Mouse (Mus musculus) forebrain, embryonic 16.5 days (tissue): ENCODE results near the gene Usp17la. TPM values are rescaled to one million over a fixed set of nuclear protein-coding genes. Genes with fewer than 3 reads are reported as not detected.
"Not testable (repeated sequence)": the region's sequence is repeated elsewhere in the genome, so short reads cannot be mapped to it uniquely, and the experiment has no call there.

ENCODE experiments used
- ATAC-seq: fragments of 200-750 bp; cut with Nextera tagmentation; 2 replicates; pipeline ENCODE4 v1.8.0; 2017; ENCODE audit warnings: mild to moderate bottlenecking, moderate library complexity
- H3K27ac ChIP-seq: fragments of 300-500 bp; sonication (generic); 2 replicates; pipeline ENCODE4 v1.5.1; 2014; ENCODE audit warnings: low read length, control low read depth
- H3K27me3 ChIP-seq: fragments of 300-500 bp; sonication (generic); replicated peaks from 2 replicates; pipeline ENCODE4 v1.6.1; 2014; ENCODE audit warnings: low read length; ENCODE audit not compliant: control insufficient read depth, insufficient read depth
- H3K36me3 ChIP-seq: fragments of 300-500 bp; sonication (generic); 2 replicates; pipeline ENCODE4 v1.6.1; 2014; ENCODE audit not compliant: control insufficient read depth, insufficient read depth
- H3K4me1 ChIP-seq: fragments of 300-500 bp; sonication (generic); replicated peaks from 2 replicates; pipeline ENCODE4 v1.6.1; 2014; ENCODE audit warnings: low read length; ENCODE audit not compliant: control insufficient read depth, insufficient read depth
- H3K4me2 ChIP-seq: fragments of 300-500 bp; sonication (generic); 2 replicates; pipeline ENCODE4 v1.6.1; 2014; ENCODE audit warnings: mild to moderate bottlenecking, low read length, control low read depth
- H3K4me3 ChIP-seq: fragments of 300-500 bp; sonication (generic); replicated peaks from 2 replicates; pipeline ENCODE4 v1.5.1; 2014; ENCODE audit warnings: mild to moderate bottlenecking, low read length, control low read depth
- H3K9ac ChIP-seq: fragments of 300-500 bp; sonication (generic); replicated peaks from 2 replicates; pipeline ENCODE4 v1.6.1; 2014; ENCODE audit warnings: low read depth, low read length, control low read depth
- H3K9me3 ChIP-seq: fragments of 300-500 bp; sonication (generic); 2 replicates; pipeline ENCODE4 v1.6.1; 2016; ENCODE audit warnings: low read length; ENCODE audit not compliant: control insufficient read depth
- WGBS: fragments of 180-500 bp; shearing (Covaris S2); extraction: QIAGEN DNeasy Blood & Tissue Kit; methylation state at CpG from one replicate; pipeline ENCODE4 v1.1.7; 2014; 5-methylcytosine and 5-hydroxymethylcytosine counted together
- polyA plus RNA-seq: library from polyadenylated mRNA; unstranded; fragments of >200 nt; fragmentation: Nextera tagmentation; extraction: Ambion mirVana; gene quantifications from 2 replicates; pipeline ENCODE4 v1.2.1, GENCODE M21; 2015

Usp17la gene
- not detected in 2 replicates for polyA plus RNA-seq

DNA sequence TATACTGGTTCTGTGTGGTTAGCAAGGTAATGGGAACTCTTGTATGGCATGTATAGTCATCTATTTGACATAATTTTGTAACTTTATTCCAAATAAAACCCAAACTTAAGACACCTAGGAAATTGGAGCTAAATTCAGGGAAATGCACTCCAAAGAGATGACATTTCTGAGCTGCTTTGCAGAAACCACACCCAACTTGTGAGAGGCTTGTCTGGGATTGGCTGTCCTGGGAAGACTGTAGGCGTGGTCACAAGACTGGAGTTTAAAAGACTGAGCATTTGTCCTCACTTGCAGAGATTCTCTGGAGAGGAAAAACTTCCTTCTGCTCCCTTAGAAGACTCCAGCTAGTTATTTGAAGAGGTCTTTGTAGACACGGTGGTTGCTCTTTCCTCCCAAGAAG, at the start of gene Usp17la:
Usp17la (plus strand) TSS at position 301 of the 400 bp plus-strand sequence.
- H3K9ac ChIP-seq, H3K9me3 ChIP-seq, ATAC-seq, H3K27ac ChIP-seq, H3K36me3 ChIP-seq, H3K27me3 ChIP-seq, H3K4me1 ChIP-seq, H3K4me3 ChIP-seq, H3K4me2 ChIP-seq: not testable (repeated sequence)
- 74% methylated on average over 2 of the region's 2 CpGs for WGBS

DNA sequence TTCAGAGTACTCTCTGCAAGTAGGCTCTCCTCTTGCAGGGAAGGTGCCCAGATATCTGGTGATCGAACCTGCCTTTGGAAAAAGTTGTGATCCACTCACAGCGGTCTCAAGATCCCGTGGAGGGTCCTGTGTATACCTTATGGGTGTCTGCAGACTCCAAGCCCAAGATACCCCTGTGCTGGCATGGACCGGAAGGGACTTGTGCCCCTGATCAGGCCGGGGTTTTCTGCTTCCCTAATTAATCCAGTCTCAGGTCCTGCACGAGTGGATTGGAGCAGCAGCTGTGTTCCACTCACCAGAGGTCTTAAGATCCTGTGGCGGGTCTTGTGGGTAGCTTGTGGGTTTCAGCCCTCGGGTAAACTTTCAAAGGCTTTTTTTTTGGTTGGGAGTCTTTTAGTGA, 46.5 kb upstream of the Usp17la start:
- not testable (repeated sequence) for H3K4me3 ChIP-seq, ATAC-seq, H3K36me3 ChIP-seq, H3K27ac ChIP-seq, H3K27me3 ChIP-seq, H3K9me3 ChIP-seq, H3K4me2 ChIP-seq, H3K4me1 ChIP-seq, H3K9ac ChIP-seq
- 87% methylated on average over 8 of the region's 8 CpGs for WGBS

DNA sequence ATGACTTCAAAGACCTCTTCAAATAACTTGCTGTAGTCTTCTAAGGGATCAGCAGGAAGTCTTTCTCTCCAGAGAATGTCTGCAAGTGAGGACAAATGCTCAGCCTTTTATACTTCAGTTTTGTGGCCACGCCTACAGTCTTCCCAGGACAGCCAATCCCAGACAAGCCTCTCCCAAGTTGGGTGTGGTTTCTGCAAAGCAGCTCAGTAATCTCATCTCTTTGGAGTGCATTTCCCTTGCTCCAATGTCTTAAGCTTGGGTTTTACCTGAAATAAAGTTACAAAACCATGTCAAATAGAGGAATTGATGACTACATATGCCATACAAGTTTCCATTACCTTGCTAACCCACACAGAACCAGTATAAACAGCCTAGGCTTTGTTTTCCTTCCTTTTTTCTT, 14.3 kb upstream of the Usp17la start, which contains the start of gene Usp17lb:
Usp17lb (minus strand) TSS at position 101 of the 400 bp plus-strand sequence.
- ATAC-seq = no peak
- H3K4me1 ChIP-seq = no peaks in the 10 kb centered on the region
- no peak within 1 kb of the TSS for H3K4me3 ChIP-seq
- H3K4me2 ChIP-seq = no peak within 1 kb of the TSS
- no peaks in the 10 kb centered on the region for H3K9me3 ChIP-seq
- H3K36me3 ChIP-seq = no peaks in the 10 kb centered on the region
- no peak within 1 kb of the TSS for H3K27ac ChIP-seq
- no peak within 1 kb of the TSS for H3K9ac ChIP-seq
- no peaks in the 10 kb centered on the region for H3K27me3 ChIP-seq
- WGBS = 59% methylated on average over 1 of the region's 1 CpGs

DNA sequence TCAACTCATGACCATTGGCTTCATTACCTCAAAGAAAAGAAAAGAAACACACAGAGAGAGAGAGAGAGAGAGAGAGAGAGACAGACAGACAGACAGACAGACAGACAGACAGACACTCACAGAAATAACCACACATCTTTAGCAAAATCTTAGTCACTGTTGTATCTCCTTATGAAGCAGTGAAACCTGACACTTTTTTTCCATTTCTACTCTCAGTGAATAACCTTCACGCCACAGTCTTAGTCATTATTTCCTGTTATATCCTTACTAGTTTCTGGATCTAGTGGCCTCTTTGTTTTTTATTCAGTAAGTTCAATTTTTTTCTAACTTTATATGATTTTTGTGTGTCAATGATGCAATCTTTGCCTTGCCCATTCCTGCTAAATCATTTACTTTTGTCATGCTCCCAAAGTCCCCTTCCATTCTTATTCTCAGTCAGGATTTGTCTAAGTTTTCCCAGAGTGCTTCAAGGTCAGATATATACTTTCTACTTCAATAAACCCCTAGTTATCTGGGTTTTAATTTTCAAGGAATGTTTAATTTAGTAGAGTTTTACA, 13.0 kb upstream of the Usp17la start:
- no peak overlapping the region for H3K27ac ChIP-seq
- H3K9me3 ChIP-seq = no peaks in the 10 kb centered on the region
- no peak overlapping the region for H3K9ac ChIP-seq
- H3K4me3 ChIP-seq = no peak overlapping the region
- H3K4me1 ChIP-seq = no peaks in the 10 kb centered on the region
- no peaks in the 10 kb centered on the region for H3K27me3 ChIP-seq
- no peak for ATAC-seq
- H3K4me2 ChIP-seq = no peak overlapping the region
- 81% methylated on average over 1 of the region's 1 CpGs for WGBS
- no peaks in the 10 kb centered on the region for H3K36me3 ChIP-seq

DNA sequence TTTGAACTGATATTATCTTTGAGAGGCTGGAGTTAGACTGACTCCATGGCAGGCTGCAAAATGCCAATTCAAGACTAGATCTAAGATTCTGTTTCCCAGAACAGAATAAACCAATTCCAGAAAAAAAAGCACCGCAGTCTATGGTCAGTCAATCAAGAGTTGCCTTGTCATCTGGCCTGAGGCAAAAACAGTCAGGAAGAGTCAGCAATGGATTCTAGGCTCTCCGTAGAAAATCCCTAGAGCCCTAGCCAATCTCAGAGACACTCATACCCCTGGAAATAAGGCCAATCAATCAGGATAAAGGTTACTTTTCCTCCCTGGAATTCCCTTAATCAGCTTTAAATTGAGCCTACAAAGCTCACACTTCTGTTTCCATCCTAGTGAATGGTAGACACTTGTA, 5.3 kb upstream of the Usp17la start:
- not testable (repeated sequence) for H3K9me3 ChIP-seq, H3K27me3 ChIP-seq, ATAC-seq, H3K4me3 ChIP-seq, H3K4me1 ChIP-seq, H3K36me3 ChIP-seq, H3K9ac ChIP-seq, H3K27ac ChIP-seq, H3K4me2 ChIP-seq
- 61% methylated on average over 2 of the region's 2 CpGs for WGBS

DNA sequence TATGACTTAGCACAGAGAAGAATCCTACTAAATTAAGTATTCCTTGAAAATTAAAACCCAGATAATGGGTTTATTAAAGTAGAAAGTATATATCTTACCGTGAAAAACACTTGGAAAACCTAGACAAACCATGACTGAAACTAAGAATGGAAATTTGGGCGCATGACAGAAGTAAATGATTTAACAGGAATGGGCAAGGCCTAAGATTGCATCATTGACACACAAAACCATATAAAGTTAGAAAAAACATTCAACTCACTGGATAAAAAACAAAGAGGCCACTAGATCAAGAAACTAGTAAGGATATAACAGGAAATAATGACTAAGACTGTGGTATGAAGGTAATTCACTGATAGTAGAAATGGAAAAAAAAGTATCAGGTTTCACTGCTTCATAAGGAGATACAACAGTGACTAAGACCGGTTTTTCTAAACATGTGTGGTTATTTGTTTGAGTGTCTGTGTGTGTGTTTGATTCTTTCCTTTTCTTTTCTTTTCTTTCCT, 1.5 kb upstream of the Usp17la start:
- H3K27ac ChIP-seq = no peak overlapping the region
- H3K4me3 ChIP-seq = no peak overlapping the region
- H3K4me1 ChIP-seq = no peaks in the 10 kb centered on the region
- H3K27me3 ChIP-seq = no peaks in the 10 kb centered on the region
- 85% methylated on average over 3 of the region's 3 CpGs for WGBS
- no peak overlapping the region for H3K4me2 ChIP-seq
- no peak for ATAC-seq
- H3K36me3 ChIP-seq = no peaks in the 10 kb centered on the region
- no peak overlapping the region for H3K9ac ChIP-seq
- no peaks in the 10 kb centered on the region for H3K9me3 ChIP-seq

DNA sequence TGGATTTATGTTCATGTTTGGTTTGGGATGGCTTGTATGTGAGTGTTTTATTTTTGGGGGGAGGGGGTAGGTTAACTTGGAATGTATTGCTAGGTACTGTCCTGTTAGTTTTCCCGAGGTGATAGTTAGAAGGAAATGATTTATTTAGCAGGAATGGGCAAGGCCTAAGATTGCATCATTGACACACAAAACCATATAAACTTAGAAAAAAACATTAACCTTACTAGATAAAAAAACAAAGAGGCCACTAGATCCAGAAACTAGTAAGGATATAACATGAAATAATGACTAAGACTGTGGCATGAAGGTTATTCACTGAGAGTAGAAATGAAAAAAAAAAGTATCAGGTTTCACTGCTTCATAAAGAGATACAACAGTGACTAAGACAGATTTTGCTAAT, 874 bp downstream of the Usp17la start:
- ATAC-seq = no peak
- H3K4me3 ChIP-seq = no peak overlapping the region

DNA sequence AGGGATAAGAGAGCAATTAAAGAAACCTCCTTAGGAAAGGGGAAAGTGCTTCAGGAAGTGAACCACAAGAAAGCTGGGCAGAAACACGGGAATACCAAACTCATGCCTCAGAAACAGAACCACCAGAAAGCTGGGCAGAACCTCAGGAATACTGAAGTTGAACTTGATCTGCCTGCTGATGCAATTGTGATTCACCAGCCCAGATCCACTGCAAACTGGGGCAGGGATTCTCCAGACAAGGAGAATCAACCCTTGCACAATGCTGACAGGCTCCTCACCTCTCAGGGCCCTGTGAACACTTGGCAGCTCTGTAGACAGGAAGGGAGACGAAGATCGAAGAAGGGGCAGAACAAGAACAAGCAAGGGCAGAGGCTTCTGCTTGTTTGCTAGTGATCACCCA, 4.6 kb downstream of the Usp17la start:
- WGBS = 88% methylated on average over 3 of the region's 3 CpGs
- Histone ChIP-seq H3K27me3 (no peaks in the 10 kb centered on the region), H3K9ac (no peak overlapping the region), H3K36me3 (no peaks in the 10 kb centered on the region), H3K4me1 (no peaks in the 10 kb centered on the region), H3K4me2 (no peak overlapping the region), H3K9me3 (no peaks in the 10 kb centered on the region), H3K27ac (no peak overlapping the region), H3K4me3 (no peak overlapping the region)
- ATAC-seq = no peak

More for the DNA sequence above, 874 bp downstream of the Usp17la start:
- Histone ChIP-seq H3K9ac (no peak overlapping the region), H3K27ac (no peak overlapping the region), H3K9me3 (no peaks in the 10 kb centered on the region), H3K36me3 (no peaks in the 10 kb centered on the region), H3K4me2 (no peak overlapping the region), H3K4me1 (no peaks in the 10 kb centered on the region), H3K27me3 (no peaks in the 10 kb centered on the region)
- 83% methylated on average over 1 of the region's 1 CpGs for WGBS

DNA sequence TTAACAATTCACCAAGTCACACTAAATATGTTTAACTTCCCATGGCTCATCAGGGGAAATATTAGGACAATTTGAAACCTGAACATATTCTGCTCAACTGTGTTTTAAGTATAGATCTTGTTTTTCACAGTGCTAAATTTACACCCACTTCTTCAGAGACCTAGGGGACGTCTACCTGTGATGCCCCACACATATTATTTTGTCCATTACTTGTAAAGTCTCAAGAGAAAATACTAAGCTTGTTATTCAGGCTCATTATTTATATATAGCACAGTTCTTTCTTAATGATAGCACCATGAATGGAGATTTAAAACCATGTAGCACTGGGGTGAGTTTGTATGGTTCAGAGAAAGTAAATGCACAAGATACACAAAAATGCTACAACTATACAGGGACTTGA, 20.9 kb downstream of the Usp17la start, which contains the start of gene Olfr665:
Olfr665 (plus strand) TSS at position 301 of the 400 bp plus-strand sequence.
- no peak within 1 kb of the TSS for H3K4me3 ChIP-seq
- WGBS = 47% methylated on average over 1 of the region's 1 CpGs
- H3K27me3 ChIP-seq = no peaks in the 10 kb centered on the region
- no peaks in the 10 kb centered on the region for H3K9me3 ChIP-seq
- H3K36me3 ChIP-seq = no peaks in the 10 kb centered on the region
- H3K4me2 ChIP-seq = no peak within 1 kb of the TSS
- no peak within 1 kb of the TSS for H3K9ac ChIP-seq
- no peaks in the 10 kb centered on the region for H3K4me1 ChIP-seq
- no peak within 1 kb of the TSS for H3K27ac ChIP-seq
- no peak for ATAC-seq

DNA sequence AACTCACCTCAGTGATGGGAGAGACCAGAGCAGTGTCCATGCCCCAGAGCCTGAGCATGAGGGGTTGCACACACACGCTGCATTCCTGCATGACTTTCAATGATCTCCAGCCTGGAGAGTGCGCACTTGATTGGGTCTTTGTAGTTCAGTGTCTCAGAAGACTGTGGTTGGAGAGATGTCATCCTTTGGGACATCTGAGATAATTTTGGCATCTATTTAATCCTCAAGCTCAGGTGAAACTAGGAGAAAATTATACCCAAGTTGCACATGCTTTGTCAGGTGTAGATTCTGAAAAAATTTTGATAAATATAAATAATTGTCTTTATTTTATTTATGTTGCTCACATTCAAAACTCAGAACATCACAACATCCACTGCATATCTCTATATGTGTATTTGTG, 39.0 kb downstream of the Usp17la start, which contains the start of gene Olfr666:
Olfr666 (minus strand) TSS at position 101 of the 400 bp plus-strand sequence.
- Histone ChIP-seq H3K4me1 (no peaks in the 10 kb centered on the region), H3K4me3 (no peak within 1 kb of the TSS), H3K4me2 (no peak within 1 kb of the TSS), H3K27ac (no peak within 1 kb of the TSS), H3K9ac (no peak within 1 kb of the TSS), H3K9me3 (no peaks in the 10 kb centered on the region), H3K36me3 (no peaks in the 10 kb centered on the region), H3K27me3 (no peaks in the 10 kb centered on the region)
- 92% methylated on average over 2 of the region's 2 CpGs for WGBS
- no peak for ATAC-seq
